Mouse (Mus musculus) limb, embryonic 15.5 days (tissue): ENCODE results near the gene Gm49368. TPM values are rescaled to one million over a fixed set of nuclear protein-coding genes. Genes with fewer than 3 reads are reported as not detected.

Experiments used
- ATAC-seq: fragments of 200-750 bp; cut with Nextera tagmentation; 2 replicates; pipeline ENCODE4 v1.8.0; 2017; ENCODE audit warnings: low read depth, moderate TSS enrichment; ENCODE audit not compliant: insufficient number of reproducible peaks, low FRiP score, low TSS enrichment
- H3K27ac ChIP-seq: fragments of 300-500 bp; sonication (generic); 2 replicates; pipeline ENCODE4 v1.5.1; 2015; ENCODE audit warnings: moderate library complexity, mild to moderate bottlenecking, inconsistent platforms
- H3K27me3 ChIP-seq: fragments of 300-500 bp; sonication (generic); 2 replicates; pipeline ENCODE4 v1.6.1; 2015; ENCODE audit warnings: inconsistent platforms
- H3K36me3 ChIP-seq: fragments of 300-500 bp; sonication (generic); 2 replicates; pipeline ENCODE4 v1.6.1; 2015; ENCODE audit warnings: inconsistent platforms
- H3K4me1 ChIP-seq: fragments of 300-500 bp; sonication (generic); 2 replicates; pipeline ENCODE4 v1.6.1; 2015; ENCODE audit warnings: inconsistent platforms
- H3K4me2 ChIP-seq: fragments of 300-500 bp; sonication (generic); 2 replicates; pipeline ENCODE4 v1.6.1; 2015; ENCODE audit warnings: mild to moderate bottlenecking, inconsistent platforms
- H3K4me3 ChIP-seq: fragments of 300-500 bp; sonication (generic); 2 replicates; pipeline ENCODE4 v1.5.1; 2015; ENCODE audit warnings: mild to moderate bottlenecking, inconsistent platforms
- H3K9ac ChIP-seq: fragments of 300-500 bp; sonication (generic); 2 replicates; pipeline ENCODE4 v1.6.1; 2015; ENCODE audit warnings: inconsistent platforms
- H3K9me3 ChIP-seq: fragments of 300-500 bp; sonication (generic); 2 replicates; pipeline ENCODE4 v1.6.1; 2016; ENCODE audit warnings: inconsistent platforms
- WGBS: fragments of 180-500 bp; shearing (Covaris S2); methylation state at CpG from one replicate; pipeline ENCODE4 v1.1.7; 2015; 5-methylcytosine and 5-hydroxymethylcytosine counted together
- polyA plus RNA-seq: library from polyadenylated mRNA; unstranded; fragments of >200 nt; fragmentation: Nextera tagmentation; extraction: Ambion mirVana; gene quantifications from 2 replicates; pipeline ENCODE4 v1.2.1, GENCODE M21; 2015

The Gm49368 gene
- polyA plus RNA-seq, 1 experiment from 2014 or later, result not detected

- Histone ChIP-seq H3K9me3 (no peaks in the 10 kb centered on the region), H3K4me1 (no peaks in the 10 kb centered on the region), H3K4me2 (no peak overlapping the region), H3K36me3 (no peaks in the 10 kb centered on the region), H3K27ac (no peak overlapping the region), H3K4me3 (no peak overlapping the region), H3K9ac (no peak overlapping the region), H3K27me3 (no peaks in the 10 kb centered on the region)
- 69% methylated on average over 7 of the region's 7 CpGs for WGBS
- ATAC-seq, result 0 out of 2 replicates have a peak, but pooled peaks have one; percentile 14
Observed at GRCm38 (mm10) chr7:128058576-128058975, 3.9 kb upstream of the Gm49368 start.

- H3K9ac ChIP-seq, result no peak overlapping the region
- no peaks in the 10 kb centered on the region for H3K9me3 ChIP-seq
- 78% methylated on average over 4 of the region's 4 CpGs for WGBS
- no peaks in the 10 kb centered on the region for H3K36me3 ChIP-seq
- no peaks in the 10 kb centered on the region for H3K4me1 ChIP-seq
- ATAC-seq, result no peak
- no peak overlapping the region for H3K4me3 ChIP-seq
- no peak overlapping the region for H3K4me2 ChIP-seq
- H3K27ac ChIP-seq, result no peak overlapping the region
- H3K27me3 ChIP-seq, result no peaks in the 10 kb centered on the region
Observed at GRCm38 (mm10) chr7:128059091-128059490, 3.4 kb upstream of the Gm49368 start.

- Histone ChIP-seq H3K4me1 (no peaks in the 10 kb centered on the region), H3K27me3 (no peaks in the 10 kb centered on the region), H3K9ac (no peak overlapping the region), H3K4me3 (no peak overlapping the region), H3K27ac (no peak overlapping the region), H3K4me2 (no peak overlapping the region), H3K36me3 (no peaks in the 10 kb centered on the region), H3K9me3 (no peaks in the 10 kb centered on the region)
- WGBS, result 85% methylated on average over 6 of the region's 6 CpGs
- ATAC-seq, result no peak
Observed at GRCm38 (mm10) chr7:128063211-128063781, 813 bp downstream of the Gm49368 start.

GRCm38 (mm10) chr7:128065547-128065946, 3.1 kb downstream of the Gm49368 start:
- no peak overlapping the region for H3K4me3 ChIP-seq
- 79% methylated on average over 5 of the region's 5 CpGs for WGBS
- no peaks in the 10 kb centered on the region for H3K9me3 ChIP-seq
- no peaks in the 10 kb centered on the region for H3K27me3 ChIP-seq
- H3K4me1 ChIP-seq, result no peaks in the 10 kb centered on the region
- no peaks in the 10 kb centered on the region for H3K36me3 ChIP-seq
- H3K4me2 ChIP-seq, result no peak overlapping the region
- no peak overlapping the region for H3K9ac ChIP-seq
- ATAC-seq, result no peak
- H3K27ac ChIP-seq, result no peak overlapping the region

- 70% methylated on average over 3 of the region's 3 CpGs for WGBS
- H3K4me1 ChIP-seq, result no peaks in the 10 kb centered on the region
- H3K4me2 ChIP-seq, result no peak overlapping the region
- H3K4me3 ChIP-seq, result no peak overlapping the region
- no peaks in the 10 kb centered on the region for H3K36me3 ChIP-seq
- no peak overlapping the region for H3K27ac ChIP-seq
- no peak overlapping the region for H3K9ac ChIP-seq
- no peaks in the 10 kb centered on the region for H3K9me3 ChIP-seq
- no peaks in the 10 kb centered on the region for H3K27me3 ChIP-seq
- no peak for ATAC-seq
Observed at GRCm38 (mm10) chr7:128067847-128068246, 5.4 kb downstream of the Gm49368 start.

- H3K4me2 ChIP-seq, result no peak overlapping the region
- no peaks in the 10 kb centered on the region for H3K4me1 ChIP-seq
- no peaks in the 10 kb centered on the region for H3K9me3 ChIP-seq
- no peaks in the 10 kb centered on the region for H3K36me3 ChIP-seq
- no peak overlapping the region for H3K27ac ChIP-seq
- no peaks in the 10 kb centered on the region for H3K27me3 ChIP-seq
- WGBS, result 70% methylated on average over 2 of the region's 2 CpGs
- no peak overlapping the region for H3K9ac ChIP-seq
- ATAC-seq, result no peak
- H3K4me3 ChIP-seq, result no peak overlapping the region
Observed at GRCm38 (mm10) chr7:128069844-128070243, 7.4 kb downstream of the Gm49368 start.

- Histone ChIP-seq H3K4me2 (no peak overlapping the region), H3K4me1 (no peaks in the 10 kb centered on the region), H3K9ac (no peak overlapping the region), H3K4me3 (no peak overlapping the region), H3K27ac (no peak overlapping the region), H3K27me3 (no peaks in the 10 kb centered on the region), H3K9me3 (no peaks in the 10 kb centered on the region), H3K36me3 (no peaks in the 10 kb centered on the region)
- no peak for ATAC-seq
- 61% methylated on average over 4 of the region's 4 CpGs for WGBS
Observed at GRCm38 (mm10) chr7:128071816-128072215, 9.3 kb downstream of the Gm49368 start.

GRCm38 (mm10) chr7:128080012-128080411, 17.5 kb downstream of the Gm49368 start:
- no peak for ATAC-seq
- Histone ChIP-seq H3K27me3 (no peaks in the 10 kb centered on the region), H3K4me2 (no peak overlapping the region), H3K9me3 (no peaks in the 10 kb centered on the region), H3K27ac (no peak overlapping the region), H3K4me3 (no peak overlapping the region), H3K36me3 (no peaks in the 10 kb centered on the region), H3K4me1 (no peaks in the 10 kb centered on the region), H3K9ac (no peak overlapping the region)
- 69% methylated on average over 8 of the region's 8 CpGs for WGBS

GRCm38 (mm10) chr7:128089141-128089540, 26.7 kb downstream of the Gm49368 start:
- no peaks in the 10 kb centered on the region for H3K36me3 ChIP-seq
- no peaks in the 10 kb centered on the region for H3K9me3 ChIP-seq
- no peak for ATAC-seq
- H3K27ac ChIP-seq, result no peak overlapping the region
- H3K4me3 ChIP-seq, result no peak overlapping the region
- no peak overlapping the region for H3K9ac ChIP-seq
- H3K27me3 ChIP-seq, result no peaks in the 10 kb centered on the region
- no peaks in the 10 kb centered on the region for H3K4me1 ChIP-seq
- H3K4me2 ChIP-seq, result no peak overlapping the region
- 73% methylated on average over 7 of the region's 7 CpGs for WGBS

GRCm38 (mm10) chr7:128098135-128098534, 35.7 kb downstream of the Gm49368 start:
- Histone ChIP-seq H3K9ac (no peak overlapping the region), H3K27ac (no peak overlapping the region), H3K4me2 (no peak overlapping the region), H3K9me3 (no peaks in the 10 kb centered on the region), H3K4me3 (no peak overlapping the region), H3K27me3 (no peaks in the 10 kb centered on the region), H3K36me3 (no peaks in the 10 kb centered on the region), H3K4me1 (no peaks in the 10 kb centered on the region)
- 80% methylated on average over 1 of the region's 1 CpGs for WGBS
- no peak for ATAC-seq

GRCm38 (mm10) chr7:128100742-128101357, 38.4 kb downstream of the Gm49368 start:
- Histone ChIP-seq H3K27ac (no peak overlapping the region), H3K36me3 (no peaks in the 10 kb centered on the region), H3K27me3 (no peaks in the 10 kb centered on the region), H3K4me3 (no peak overlapping the region), H3K4me2 (no peak overlapping the region), H3K9me3 (no peaks in the 10 kb centered on the region), H3K4me1 (no peaks in the 10 kb centered on the region), H3K9ac (no peak overlapping the region)
- ATAC-seq, result no peak
- 71% methylated on average over 2 of the region's 2 CpGs for WGBS

- H3K9ac ChIP-seq, result no peak overlapping the region
- H3K9me3 ChIP-seq, result no peaks in the 10 kb centered on the region
- H3K4me1 ChIP-seq, result no peaks in the 10 kb centered on the region
- no peak overlapping the region for H3K4me2 ChIP-seq
- 28% methylated on average over 4 of the region's 4 CpGs for WGBS
- no peaks in the 10 kb centered on the region for H3K36me3 ChIP-seq
- H3K27me3 ChIP-seq, result no peaks in the 10 kb centered on the region
- no peak overlapping the region for H3K4me3 ChIP-seq
- ATAC-seq, result no peak
- no peak overlapping the region for H3K27ac ChIP-seq
Observed at GRCm38 (mm10) chr7:128105246-128105645, 42.8 kb downstream of the Gm49368 start.

GRCm38 (mm10) chr7:128107462-128107861, 45.0 kb downstream of the Gm49368 start:
- no peak overlapping the region for H3K9ac ChIP-seq
- no peak overlapping the region for H3K4me3 ChIP-seq
- no peaks in the 10 kb centered on the region for H3K4me1 ChIP-seq
- no peak for ATAC-seq
- H3K27ac ChIP-seq, result no peak overlapping the region
- no peaks in the 10 kb centered on the region for H3K27me3 ChIP-seq
- H3K36me3 ChIP-seq, result no peaks in the 10 kb centered on the region
- no peak overlapping the region for H3K4me2 ChIP-seq
- 87% methylated on average over 7 of the region's 7 CpGs for WGBS
- no peaks in the 10 kb centered on the region for H3K9me3 ChIP-seq
